Mouse (Mus musculus): ENCODE data around the gene H2al1b. TPM values are rescaled to one million over a fixed set of nuclear protein-coding genes. Genes with fewer than 3 reads are reported as not detected.
"Not testable (repeated sequence)": the region's sequence is repeated elsewhere in the genome, so short reads cannot be mapped to it uniquely, and the experiment has no call there.

Gene H2al1b
- total RNA-seq (2021) = not detected
- long read RNA-seq, experiment 1 = 0 reads
- long read RNA-seq, experiment 2 = 0 reads

DNA sequence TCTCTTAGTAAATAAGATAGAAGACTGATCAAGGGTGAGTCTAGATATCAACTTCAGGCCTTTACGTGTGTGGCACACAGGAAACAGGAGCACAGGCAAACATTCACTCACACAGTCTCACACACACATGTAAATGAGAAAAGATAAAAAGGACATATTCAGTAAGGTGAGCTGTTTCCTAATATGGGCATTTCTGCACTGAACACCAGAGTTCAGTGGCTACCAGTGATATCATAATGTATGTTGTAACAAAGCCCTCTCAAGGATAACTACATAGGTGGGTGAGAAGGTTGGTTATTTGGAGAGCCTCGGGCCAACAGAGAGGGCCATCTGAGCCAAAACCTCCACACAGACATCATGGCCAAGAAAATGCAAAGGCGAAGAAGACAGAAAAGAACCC is at the start of gene H2al1b:
TSS of gene H2al1b (plus strand) at position 301 of the 400 bp plus-strand sequence.
- intact Hi-C loops (cut with DNase I; ENCODE audit: low total_unique reads); DNase-seq: not testable (repeated sequence)

DNA sequence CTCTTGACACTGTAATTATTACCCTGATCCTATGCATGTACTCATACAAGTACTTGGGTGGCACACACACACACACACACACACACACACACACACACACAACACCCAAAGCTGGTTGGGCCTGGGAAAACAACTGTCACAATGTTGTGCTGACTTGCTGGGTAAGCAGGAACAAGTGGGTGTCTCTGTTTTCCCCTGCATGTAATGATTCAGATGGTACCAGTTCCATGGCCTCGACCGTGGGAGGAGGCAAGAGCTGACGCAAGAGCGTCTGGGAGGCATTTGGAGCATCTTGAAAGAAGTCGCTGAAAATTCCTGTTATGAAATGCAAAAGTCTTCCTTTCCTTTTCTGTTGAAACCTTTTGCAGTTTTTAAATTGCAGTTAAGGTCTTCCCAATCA is 48.2 kb upstream of the H2al1b start:
- intact Hi-C loops (cut with DNase I; ENCODE audit: low total_unique reads) = no loop called here
- DNase-seq = no peak

DNA sequence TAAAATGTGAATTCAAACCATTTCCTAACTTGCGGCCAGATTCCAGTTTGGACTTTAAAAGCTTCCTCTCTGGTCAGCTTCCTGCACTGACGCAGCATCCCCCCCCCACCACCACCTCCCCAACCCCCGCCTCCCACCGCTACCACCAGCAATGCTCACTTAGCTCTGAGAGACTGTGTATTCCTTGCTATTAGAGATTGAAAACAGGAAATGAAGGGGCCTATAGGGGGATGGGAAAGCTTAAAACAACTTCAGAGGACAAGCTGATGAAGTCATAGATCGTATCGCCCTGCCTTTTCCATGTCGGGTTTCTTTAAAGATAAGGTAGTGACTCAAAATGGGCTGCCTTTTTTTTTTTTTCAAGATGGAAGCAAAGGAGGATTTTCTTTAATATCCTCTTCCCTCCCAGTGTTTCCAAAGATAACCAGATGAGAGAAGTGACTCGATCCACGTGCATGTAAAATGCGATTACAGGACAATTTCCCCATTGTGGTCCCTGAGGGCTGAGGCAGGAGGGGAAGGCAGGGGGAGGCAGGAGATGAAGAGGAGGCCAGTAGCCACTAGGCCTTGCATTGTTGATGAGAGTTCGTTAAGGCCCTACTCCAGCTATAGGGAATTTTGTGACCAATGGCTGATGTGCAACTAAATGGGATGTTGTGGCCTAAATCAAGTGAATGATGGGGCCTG is 47.6 kb upstream of the H2al1b start:
- no peak for DNase-seq
- intact Hi-C loops (cut with DNase I; ENCODE audit: low total_unique reads) = no loop called here

DNA sequence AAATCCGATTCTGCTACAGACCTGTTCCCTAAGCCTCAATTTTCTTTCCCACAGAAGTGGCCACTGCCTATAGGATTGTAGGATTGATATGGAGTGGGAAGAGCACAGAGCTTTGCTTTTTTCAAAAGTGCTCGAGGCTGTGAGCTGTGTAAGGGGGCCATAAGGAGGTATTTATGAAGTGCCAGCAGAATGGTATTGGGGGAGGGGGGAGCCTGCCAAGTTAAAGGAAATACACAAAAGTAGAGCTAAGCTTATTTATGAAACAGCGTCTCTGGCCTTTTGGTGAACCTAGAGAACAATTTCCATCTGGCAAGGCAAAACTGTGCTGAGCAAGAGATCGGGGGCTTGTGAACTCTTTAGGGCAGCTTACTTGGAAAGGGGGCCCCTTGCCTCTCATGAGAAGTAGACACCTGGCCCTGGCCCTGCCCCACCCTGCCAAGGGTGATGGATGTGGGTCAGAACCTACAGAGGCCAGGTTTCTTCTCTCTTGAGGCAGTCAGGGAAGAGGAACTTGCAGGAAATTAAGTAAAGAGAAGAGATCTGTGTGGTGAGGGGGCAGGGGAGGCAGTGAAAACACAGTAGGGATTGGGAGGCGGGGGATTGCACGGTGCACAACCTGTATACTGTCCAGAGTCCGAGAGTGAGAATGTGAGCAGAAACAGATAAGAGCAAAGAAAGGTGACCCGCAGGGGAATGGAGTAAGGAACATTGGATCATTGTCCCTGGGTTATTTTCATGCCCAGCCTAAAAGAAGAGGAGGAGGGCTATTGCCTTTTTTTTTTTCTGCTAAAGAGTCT is 46.5 kb upstream of the H2al1b start:
- intact Hi-C loops (cut with DNase I; ENCODE audit: low total_unique reads) = no loop called here
- DNase-seq = no peak

DNA sequence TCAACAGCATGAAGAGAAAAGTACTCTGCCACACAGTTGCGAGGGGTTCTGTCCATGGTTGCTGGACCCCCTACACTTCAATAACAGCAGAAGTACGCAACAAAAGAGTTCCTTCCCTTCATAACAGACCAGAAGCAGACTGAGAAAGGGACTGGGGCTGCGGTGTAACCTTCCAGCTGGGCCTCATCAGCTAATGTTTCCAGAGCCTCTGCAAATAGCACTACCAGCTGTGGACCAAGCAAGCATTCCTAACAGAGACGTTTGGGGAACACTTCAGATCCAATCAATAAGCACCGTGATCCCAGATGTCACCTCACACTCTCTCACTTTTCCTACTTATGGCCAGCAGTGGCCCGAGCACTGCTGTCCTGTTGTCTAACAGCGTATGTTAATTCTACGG is 37.3 kb upstream of the H2al1b start:
- DNase-seq = no peak
- intact Hi-C loops (cut with DNase I; ENCODE audit: low total_unique reads) = no loop called here

DNA sequence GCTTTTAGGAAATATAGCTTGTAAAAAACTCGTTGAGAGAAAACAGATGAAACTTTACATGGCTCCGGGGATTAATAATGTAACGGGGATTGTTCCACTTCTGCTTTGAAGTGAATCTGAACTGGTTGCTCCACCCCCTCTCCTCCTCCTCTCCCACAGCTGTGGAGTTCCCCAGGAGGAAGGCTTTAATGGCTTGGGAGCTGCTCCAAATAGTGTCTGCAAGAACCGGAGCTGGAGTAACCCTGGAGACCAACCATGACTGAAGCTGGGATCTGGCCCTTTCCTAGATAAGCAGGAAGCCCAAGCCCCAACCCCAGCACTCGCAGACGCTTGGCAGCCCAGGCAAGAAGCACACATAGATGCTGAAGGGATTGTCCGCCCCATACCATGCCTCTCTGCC is 34.4 kb upstream of the H2al1b start:
- DNase-seq = peak; percentile 42
- intact Hi-C loops (cut with DNase I; ENCODE audit: low total_unique reads) = no loop called here

DNA sequence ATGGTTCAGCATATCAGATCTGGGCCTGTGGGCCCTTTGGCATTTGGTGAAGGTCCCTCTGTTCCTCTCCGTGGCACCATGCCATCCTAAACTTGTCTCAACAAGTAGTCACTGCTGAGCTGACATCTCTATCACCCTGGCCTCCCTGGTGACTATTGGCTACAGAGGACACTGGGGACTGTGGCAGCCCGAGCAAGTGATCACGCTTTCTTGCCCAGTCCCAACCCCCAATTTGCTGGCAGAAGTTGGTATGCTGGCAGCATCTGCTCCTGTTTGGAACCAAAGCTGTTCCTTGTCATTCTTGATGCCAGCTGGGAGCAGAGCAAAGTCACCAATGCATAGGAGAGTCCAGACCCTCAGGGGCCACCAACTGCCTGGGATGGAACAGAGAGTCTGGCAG is 33.2 kb upstream of the H2al1b start:
- intact Hi-C loops (cut with DNase I; ENCODE audit: low total_unique reads) = no loop called here

DNA sequence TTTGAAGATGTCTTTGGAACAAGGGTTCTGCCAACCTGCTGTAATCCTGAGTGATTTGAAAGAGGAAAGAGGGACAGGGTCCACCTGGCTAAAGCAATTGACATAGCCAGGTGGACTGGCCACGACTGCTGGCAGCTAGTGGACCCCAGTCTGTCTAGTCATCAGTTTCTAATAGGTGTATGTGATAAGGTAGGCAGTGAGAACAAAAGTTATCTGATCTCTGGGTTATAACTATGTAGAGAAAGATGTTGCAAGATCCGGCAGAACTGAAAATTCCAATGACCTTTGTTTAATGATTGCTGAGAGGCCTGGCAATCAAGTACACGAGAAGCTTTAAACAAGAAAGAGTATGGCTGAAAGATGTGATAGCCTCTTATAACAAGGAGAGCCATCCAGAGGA is 29.0 kb upstream of the H2al1b start:
- no peak for DNase-seq

More for the DNA sequence above, 33.2 kb upstream of the H2al1b start:
- DNase-seq = no peak

GRCm38 (mm10) chrX:11277083-11277482 is 25.1 kb upstream of the H2al1b start:
- DNase-seq = no peak
- intact Hi-C loops (cut with DNase I; ENCODE audit: low total_unique reads) = no loop called here

More for the DNA sequence above, 29.0 kb upstream of the H2al1b start:
- intact Hi-C loops (cut with DNase I; ENCODE audit: low total_unique reads) = no loop called here

DNA sequence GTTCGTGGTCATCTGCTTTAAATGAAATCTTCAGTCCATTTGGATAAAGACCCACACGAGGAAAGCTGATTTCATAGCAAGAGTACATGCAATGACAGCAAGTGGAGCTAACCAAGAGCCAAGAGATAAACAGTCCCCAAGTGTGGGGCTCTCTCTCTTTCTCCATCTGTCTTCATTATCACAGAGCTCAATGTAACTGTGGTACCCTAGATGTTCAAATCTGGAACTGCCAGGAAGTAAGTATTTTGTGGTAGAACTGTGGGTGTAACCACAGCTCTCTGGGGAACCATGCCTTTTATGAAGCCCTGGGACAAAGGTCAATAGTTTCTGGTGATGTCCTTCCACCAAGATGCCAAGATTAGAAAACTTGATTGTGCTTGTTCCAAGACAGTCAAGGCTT is 21.5 kb upstream of the H2al1b start:
- no peak for DNase-seq
- intact Hi-C loops (cut with DNase I; ENCODE audit: low total_unique reads) = no loop called here

DNA sequence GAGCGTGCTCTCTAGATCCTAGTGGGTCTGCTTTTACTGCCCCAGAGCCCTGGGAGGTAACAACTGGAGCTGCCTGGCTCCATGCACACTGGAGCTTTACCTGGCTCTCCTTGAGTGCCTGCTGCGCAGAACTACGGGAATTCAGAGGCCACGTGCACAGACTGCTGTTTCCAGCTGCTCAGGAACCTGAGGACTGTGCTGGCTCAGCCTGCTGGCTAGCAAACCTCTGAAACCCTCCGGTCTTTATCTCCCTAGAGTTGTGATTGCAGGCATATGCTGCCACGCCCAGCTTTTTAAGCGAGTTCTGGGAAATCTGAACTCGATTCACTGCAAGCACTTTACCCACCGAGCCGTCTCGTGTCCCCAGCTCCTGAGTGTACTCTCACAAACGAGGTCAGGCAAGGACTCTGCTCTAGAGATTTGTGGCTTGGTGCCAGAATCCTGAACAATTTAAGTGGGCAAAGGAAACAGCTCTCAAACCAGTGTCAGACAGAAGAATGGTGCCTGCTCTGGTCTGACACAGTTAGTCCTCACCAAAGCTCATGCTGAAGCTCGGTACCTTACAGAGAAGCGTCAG is 13.8 kb upstream of the H2al1b start:
- DNase-seq = peak; percentile 7

GRCm38 (mm10) chrX:11289244-11289643 is 13.0 kb upstream of the H2al1b start:
- intact Hi-C loops (cut with DNase I; ENCODE audit: low total_unique reads) = no loop called here
- DNase-seq = no peak

More for the DNA sequence above, 13.8 kb upstream of the H2al1b start:
- intact Hi-C loops (cut with DNase I; ENCODE audit: low total_unique reads) = no loop called here

DNA sequence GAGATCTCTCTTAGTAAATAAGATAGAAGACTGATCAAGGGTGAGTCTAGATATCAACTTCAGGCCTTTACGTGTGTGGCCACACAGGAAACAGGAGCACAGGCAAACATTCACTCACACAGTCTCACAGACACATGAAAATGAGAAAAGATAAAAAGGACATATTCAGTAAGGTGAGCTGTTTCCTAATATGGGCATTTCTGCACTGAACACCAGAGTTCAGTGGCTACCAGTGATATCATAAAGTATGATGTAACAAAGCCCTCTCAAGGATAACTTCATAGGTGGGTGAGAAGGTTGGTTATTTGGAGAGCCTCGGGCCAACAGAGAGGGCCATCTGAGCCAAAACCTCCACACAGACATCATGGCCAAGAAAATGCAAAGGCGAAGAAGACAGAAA is 3.3 kb upstream of the H2al1b start, which contains the start of gene H2al1a:
TSS of gene H2al1a (plus strand) at position 301 of the 400 bp plus-strand sequence.
- DNase-seq; intact Hi-C loops (cut with DNase I; ENCODE audit: low total_unique reads): not testable (repeated sequence)

DNA sequence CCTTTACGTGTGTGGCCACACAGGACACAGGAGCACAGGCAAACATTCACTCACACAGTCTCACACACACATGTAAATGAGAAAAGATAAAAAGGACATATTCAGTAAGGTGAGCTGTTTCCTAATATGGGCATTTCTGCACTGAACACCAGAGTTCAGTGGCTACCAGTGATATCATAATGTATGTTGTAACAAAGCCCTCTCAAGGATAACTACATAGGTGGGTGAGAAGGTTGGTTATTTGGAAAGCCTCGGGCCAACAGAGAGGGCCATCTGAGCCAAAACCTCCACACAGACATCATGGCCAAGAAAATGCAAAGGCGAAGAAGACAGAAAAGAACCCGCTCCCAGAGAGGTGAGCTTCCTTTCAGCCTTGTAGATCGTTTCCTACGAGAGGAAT is 3.1 kb downstream of the H2al1b start, which contains the start of gene H2al1c:
TSS of gene H2al1c (plus strand) at position 301 of the 400 bp plus-strand sequence.
- DNase-seq; intact Hi-C loops (cut with DNase I; ENCODE audit: low total_unique reads): not testable (repeated sequence)

DNA sequence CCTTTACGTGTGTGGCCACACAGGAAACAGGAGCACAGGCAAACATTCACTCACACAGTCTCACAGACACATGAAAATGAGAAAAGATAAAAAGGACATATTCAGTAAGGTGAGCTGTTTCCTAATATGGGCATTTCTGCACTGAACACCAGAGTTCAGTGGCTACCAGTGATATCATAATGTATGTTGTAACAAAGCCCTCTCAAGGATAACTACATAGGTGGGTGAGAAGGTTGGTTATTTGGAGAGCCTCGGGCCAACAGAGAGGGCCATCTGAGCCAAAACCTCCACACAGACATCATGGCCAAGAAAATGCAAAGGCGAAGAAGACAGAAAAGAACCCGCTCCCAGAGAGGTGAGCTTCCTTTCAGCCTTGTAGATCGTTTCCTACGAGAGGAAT is 6.3 kb downstream of the H2al1b start, which contains the start of gene H2al1d:
TSS of gene H2al1d (plus strand) at position 301 of the 400 bp plus-strand sequence.
- intact Hi-C loops (cut with DNase I; ENCODE audit: low total_unique reads); DNase-seq: not testable (repeated sequence)

DNA sequence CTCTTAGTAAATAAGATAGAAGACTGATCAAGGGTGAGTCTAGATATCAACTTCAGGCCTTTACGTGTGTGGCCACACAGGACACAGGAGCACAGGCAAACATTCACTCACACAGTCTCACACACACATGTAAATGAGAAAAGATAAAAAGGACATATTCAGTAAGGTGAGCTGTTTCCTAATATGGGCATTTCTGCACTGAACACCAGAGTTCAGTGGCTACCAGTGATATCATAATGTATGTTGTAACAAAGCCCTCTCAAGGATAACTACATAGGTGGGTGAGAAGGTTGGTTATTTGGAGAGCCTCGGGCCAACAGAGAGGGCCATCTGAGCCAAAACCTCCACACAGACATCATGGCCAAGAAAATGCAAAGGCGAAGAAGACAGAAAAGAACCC is 9.4 kb downstream of the H2al1b start, which contains the start of gene H2al1e:
TSS of gene H2al1e (plus strand) at position 301 of the 400 bp plus-strand sequence.
- intact Hi-C loops (cut with DNase I; ENCODE audit: low total_unique reads); DNase-seq: not testable (repeated sequence)

DNA sequence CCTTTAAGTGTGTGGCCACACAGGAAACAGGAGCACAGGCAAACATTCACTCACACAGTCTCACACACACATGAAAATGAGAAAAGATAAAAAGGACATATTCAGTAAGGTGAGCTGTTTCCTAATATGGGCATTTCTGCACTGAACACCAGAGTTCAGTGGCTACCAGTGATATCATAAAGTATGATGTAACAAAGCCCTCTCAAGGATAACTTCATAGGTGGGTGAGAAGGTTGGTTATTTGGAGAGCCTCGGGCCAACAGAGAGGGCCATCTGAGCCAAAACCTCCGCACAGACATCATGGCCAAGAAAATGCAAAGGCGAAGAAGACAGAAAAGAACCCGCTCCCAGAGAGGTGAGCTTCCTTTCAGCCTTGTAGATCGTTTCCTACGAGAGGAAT is 12.6 kb downstream of the H2al1b start, which contains the start of gene H2al1f:
TSS of gene H2al1f (plus strand) at position 301 of the 400 bp plus-strand sequence.
- intact Hi-C loops (cut with DNase I; ENCODE audit: low total_unique reads); DNase-seq: not testable (repeated sequence)

- intact Hi-C loops (cut with DNase I; ENCODE audit: low total_unique reads); DNase-seq: not testable (repeated sequence)
These were observed 15.7 kb downstream of the H2al1b start, which contains the start of gene H2al1g for GRCm38 (mm10) chrX:11317956-11318355. Gene H2al1g, plus strand, starts transcription at chrX:11318256.

- intact Hi-C loops (cut with DNase I; ENCODE audit: low total_unique reads); DNase-seq: not testable (repeated sequence)
These were observed 19.0 kb downstream of the H2al1b start, which contains the start of gene H2al1h for GRCm38 (mm10) chrX:11321192-11321591. Gene H2al1h, plus strand, starts transcription at chrX:11321492.

DNA sequence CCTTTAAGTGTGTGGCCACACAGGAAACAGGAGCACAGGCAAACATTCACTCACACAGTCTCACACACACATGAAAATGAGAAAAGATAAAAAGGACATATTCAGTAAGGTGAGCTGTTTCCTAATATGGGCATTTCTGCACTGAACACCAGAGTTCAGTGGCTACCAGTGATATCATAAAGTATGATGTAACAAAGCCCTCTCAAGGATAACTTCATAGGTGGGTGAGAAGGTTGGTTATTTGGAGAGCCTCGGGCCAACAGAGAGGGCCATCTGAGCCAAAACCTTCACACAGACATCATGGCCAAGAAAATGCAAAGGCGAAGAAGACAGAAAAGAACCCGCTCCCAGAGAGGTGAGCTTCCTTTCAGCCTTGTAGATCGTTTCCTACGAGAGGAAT is 22.1 kb downstream of the H2al1b start, which contains the start of gene H2al1i:
TSS of gene H2al1i (plus strand) at position 301 of the 400 bp plus-strand sequence.
- DNase-seq; intact Hi-C loops (cut with DNase I; ENCODE audit: low total_unique reads): not testable (repeated sequence)
